Mouse (Mus musculus): ENCODE data around the gene 1810043G02Rik.
"Not testable (repeated sequence)": the region's sequence is repeated elsewhere in the genome, so short reads cannot be mapped to it uniquely, and the experiment has no call there.

1810043G02Rik gene

GRCm38 (mm10) chr10:78005791-78006438 lies 27.6 kb downstream of the 1810043G02Rik start:
- DNase-seq (ENCODE audit: low spot score in 2 of 2): no peak

GRCm38 (mm10) chr10:78007203-78007602 lies 28.9 kb downstream of the 1810043G02Rik start:
- no peak for DNase-seq (ENCODE audit: low spot score in 2 of 2)

DNA sequence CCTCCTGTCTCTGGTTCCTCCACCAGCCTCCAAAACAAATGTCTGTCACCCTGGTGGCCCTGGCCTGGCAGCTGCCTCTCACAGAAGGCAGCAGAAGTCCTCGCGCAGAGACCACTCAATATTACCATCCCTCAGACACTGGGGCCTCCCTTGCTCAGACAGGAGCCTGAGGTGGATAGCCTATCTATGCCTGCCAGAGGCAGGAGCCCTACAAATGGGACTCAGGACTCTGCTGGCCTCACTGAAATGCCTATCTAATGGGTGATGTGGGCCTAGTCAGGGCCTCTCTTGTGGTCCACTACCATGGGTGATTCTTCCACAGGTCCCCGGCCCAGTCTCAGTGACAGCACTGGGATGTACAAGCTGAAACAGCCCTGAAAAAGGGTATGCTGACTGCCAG lies 29.8 kb downstream of the 1810043G02Rik start:
- no peak for DNase-seq (ENCODE audit: low spot score in 2 of 2)

- peak; percentile 91 to 92 for DNase-seq (ENCODE audit: low spot score in 2 of 2)
These were observed 31.0 kb downstream of the 1810043G02Rik start for GRCm38 (mm10) chr10:78009184-78009944.

GRCm38 (mm10) chr10:78009945-78010293 lies 31.6 kb downstream of the 1810043G02Rik start, which contains the start of gene Pfkl:
TSS of gene Pfkl (minus strand) at chr10:78010083.
- no peak for DNase-seq (ENCODE audit: low spot score in 2 of 2)

GRCm38 (mm10) chr10:78010335-78010734 lies 32.0 kb downstream of the 1810043G02Rik start:
- DNase-seq (ENCODE audit: low spot score in 2 of 2): no peak

GRCm38 (mm10) chr10:78011116-78011515 lies 32.8 kb downstream of the 1810043G02Rik start:
- not testable (repeated sequence) for DNase-seq (ENCODE audit: low spot score in 2 of 2)

GRCm38 (mm10) chr10:78012661-78013495 lies 34.6 kb downstream of the 1810043G02Rik start:
- no peak for DNase-seq (ENCODE audit: low spot score in 2 of 2)

DNA sequence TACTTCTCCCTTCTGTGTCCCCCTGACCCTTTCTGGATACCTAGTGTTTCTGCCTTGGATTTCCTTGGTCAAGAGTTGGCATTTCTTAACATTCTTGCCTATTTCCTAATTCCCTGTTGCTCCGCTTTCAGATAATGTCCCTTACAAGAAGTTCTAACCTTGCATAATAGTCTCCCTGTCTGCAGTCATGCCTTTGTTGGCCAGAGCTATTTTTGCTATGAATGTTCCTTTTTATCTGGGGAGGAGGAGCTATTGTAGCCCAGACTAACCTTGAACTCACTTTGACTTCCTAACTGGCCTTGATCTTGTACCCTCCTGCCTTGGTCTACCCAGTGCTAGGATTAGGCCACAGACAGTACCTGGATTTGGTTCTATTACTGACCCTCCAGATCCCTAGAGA lies 37.2 kb downstream of the 1810043G02Rik start:
- DNase-seq (ENCODE audit: low spot score in 2 of 2): no peak

DNA sequence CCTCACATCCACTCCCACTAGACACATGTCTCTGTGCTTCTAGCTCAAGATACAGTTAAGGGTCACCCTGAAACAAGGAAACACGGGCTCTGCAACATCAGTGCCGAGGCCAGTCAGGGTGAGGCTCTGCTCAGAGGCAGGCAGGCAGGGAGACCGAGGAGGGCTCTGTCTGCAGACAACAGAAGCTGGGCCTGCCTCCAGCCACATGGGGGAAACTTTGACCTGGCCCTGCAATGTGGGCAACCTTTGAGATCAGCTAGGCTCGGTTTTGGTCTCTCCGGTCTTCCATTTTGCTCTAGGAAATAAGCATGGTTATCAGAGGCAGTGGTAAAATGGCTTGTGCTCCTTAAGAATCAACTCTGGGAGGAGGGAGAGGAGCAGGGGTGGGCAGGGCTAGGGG lies 38.0 kb downstream of the 1810043G02Rik start:
- no peak for DNase-seq (ENCODE audit: low spot score in 2 of 2)

GRCm38 (mm10) chr10:78018797-78019203 lies 40.5 kb downstream of the 1810043G02Rik start:
- peak; percentile 31 to 61 for DNase-seq (ENCODE audit: low spot score in 2 of 2)

GRCm38 (mm10) chr10:78019291-78019690 lies 41.0 kb downstream of the 1810043G02Rik start:
- no peak for DNase-seq (ENCODE audit: low spot score in 2 of 2)

DNA sequence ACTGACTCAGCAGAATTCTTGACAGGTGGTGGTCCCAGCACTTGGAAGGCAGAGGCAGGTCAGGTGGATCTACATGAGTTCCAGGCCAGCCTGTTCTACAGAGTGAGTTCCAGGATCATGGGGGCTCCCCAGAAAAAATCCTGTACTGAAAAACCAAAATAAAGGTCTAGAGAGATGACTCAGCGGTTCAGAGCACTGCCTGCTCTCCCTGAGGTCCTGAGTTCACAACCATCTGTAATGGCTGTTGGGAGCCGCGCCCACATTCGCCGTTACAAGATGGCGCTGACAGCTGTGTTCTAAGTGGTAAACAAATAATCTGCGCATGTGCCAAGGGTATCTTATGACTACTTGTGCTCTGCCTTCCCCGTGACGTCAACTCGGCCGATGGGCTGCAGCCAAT lies 41.7 kb downstream of the 1810043G02Rik start:
- not testable (repeated sequence) for DNase-seq (ENCODE audit: low spot score in 2 of 2)

DNA sequence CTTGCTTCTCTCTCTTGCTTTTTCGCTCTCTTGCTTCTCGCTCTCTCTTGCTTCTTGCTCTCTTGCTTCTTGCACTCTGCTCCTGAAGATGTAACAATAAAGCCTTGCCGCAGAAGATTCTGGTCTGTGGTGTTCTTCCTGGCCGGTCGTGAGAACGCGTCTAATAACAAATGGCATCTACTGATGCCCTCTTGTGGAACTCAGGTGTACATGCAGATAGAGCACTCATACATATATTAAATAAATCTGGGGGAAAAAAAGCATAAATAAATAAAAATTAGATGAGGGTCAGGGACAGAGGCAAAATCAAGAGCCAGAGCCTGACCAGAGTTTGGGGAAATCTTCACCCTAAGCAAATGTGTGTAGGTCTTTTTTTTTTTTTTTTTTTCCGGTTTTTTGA lies 47.1 kb downstream of the 1810043G02Rik start:
- DNase-seq (ENCODE audit: low spot score in 2 of 2): not testable (repeated sequence)

DNA sequence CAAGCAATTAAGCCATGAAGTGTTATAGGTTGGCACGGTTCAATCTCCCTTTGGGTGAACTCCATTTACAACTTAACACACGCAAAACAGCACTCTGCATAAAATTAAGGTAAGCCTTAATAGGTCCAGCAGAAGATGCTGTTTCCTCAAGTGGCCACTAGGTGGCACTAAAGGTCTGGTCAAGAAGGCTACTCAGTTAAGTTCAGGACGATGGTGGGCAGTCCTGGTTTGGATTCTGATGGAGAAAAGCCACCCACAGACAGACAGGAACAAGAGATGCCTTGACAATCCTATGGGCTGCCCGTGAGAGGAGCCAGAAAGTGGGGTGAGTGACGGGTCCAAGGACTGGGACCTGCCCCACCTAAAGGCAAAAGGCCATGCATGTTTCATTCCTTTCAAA lies 49.8 kb downstream of the 1810043G02Rik start:
- peak; percentile 41 to 45 for DNase-seq (ENCODE audit: low spot score in 2 of 2)

DNA sequence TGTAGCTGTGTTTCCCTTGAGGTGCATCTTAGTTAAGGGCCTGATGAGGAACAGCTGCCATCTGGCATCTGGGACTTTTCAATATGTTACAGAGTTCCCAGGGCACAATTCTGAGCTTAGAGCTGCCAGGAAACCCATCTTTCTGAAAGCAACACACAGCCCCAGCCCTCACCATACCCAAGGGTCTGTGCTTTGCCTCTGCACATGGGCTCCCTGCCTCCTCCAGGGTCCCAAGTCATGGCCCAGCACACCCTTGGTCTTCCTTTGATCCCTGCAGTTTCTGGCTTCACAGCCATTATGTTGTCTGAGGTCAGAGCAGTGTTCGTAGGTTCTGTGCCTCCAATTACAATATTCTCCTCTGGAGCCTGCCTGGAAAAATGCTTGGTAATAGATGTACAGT lies 50.8 kb downstream of the 1810043G02Rik start:
- DNase-seq (ENCODE audit: low spot score in 2 of 2): no peak

DNA sequence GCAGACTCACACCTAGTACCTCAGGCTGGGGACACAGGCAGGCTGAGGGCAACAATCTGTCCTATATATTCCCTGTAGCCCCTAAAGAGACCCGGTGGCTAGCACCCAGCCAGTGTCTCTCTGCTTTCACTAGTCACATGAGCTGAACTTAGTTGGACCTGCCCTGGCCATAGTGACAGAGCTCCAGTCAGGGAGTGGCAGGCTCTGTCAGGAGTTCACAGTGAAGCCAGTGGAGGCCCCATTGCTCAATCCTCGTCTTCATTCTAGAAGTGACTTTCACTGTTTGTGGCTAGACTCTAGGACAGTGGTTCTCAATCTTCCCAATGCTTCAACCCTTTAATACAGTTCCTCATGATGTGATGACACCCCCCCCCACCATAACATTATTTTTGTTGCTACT lies 53.7 kb downstream of the 1810043G02Rik start:
- no peak for DNase-seq (ENCODE audit: low spot score in 2 of 2)
